Mouse (Mus musculus): ENCODE data around the gene Rere. TPM values are rescaled to one million over a fixed set of nuclear protein-coding genes. Genes with fewer than 3 reads are reported as not detected.

The Rere gene
- polyA plus RNA-seq, 1 experiment from 2014 or later, result 24.5 TPM

DNA sequence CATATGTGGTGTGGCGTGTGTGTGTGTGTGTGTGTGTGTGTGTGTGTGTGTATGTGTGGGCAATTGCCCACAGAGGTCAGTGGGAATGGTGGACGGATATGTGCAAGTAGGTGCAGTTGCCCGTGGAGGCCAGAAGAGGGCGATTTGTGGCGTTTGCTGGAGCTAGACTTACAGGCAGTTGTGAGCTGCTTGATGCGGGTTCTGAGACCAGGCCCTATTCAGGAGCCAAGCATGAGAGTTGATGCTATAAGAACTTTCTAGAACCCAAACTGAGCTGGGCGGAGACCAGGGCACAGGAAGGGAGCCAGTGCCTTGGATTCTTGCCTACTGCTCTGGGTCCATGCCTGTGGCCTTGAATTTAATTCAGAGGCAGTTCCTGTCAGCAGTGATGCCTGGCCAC lies 383.3 kb downstream of the Rere start:
- peaks cover 13% of the 10 kb centered on the region for H3K4me1 ChIP-seq
- peaks cover 29% of the 10 kb centered on the region for H3K27me3 ChIP-seq (ENCODE audit: low read depth, poor library complexity, severe bottlenecking)
- WGBS, result 77% methylated on average over 7 of the region's 7 CpGs
- no peaks in the 10 kb centered on the region for H3K9me3 ChIP-seq (replicated peaks)
- DNase-seq (ENCODE audit: low spot score), result no peak
- no peak overlapping the region for H3K27ac ChIP-seq (replicated peaks)
- H3K36me3 ChIP-seq, result no peaks in the 10 kb centered on the region
- no peak overlapping the region for H3K4me3 ChIP-seq

GRCm38 (mm10) chr4:150665806-150666205 lies 384.4 kb downstream of the Rere start:
- Histone ChIP-seq H3K27me3 (ENCODE audit: low read depth, poor library complexity, severe bottlenecking) (peaks cover 24% of the 10 kb centered on the region), H3K4me1 (peaks cover 13% of the 10 kb centered on the region), H3K27ac (replicated peaks) (no peak overlapping the region), H3K36me3 (no peaks in the 10 kb centered on the region), H3K4me3 (no peak overlapping the region), H3K9me3 (replicated peaks) (no peaks in the 10 kb centered on the region)
- 87% methylated on average over 10 of the region's 10 CpGs for WGBS
- DNase-seq (ENCODE audit: low spot score), result no peak

Other genes with a start within 250 kb of the Rere start
- gene Gpr157, start 194.3 kb upstream of the Rere start, polyA plus RNA-seq (2016; fragmentation: Nextera tagmentation; extraction: Ambion mirVana), result 0.60 and 0.62 TPM in 2 replicates
- gene Slc2a5, start 162.4 kb upstream of the Rere start, polyA plus RNA-seq (2016; fragmentation: Nextera tagmentation; extraction: Ambion mirVana), result 1.3 and 1.8 TPM in 2 replicates
- gene Slc2a7, start 132.7 kb upstream of the Rere start, polyA plus RNA-seq (2016; fragmentation: Nextera tagmentation; extraction: Ambion mirVana), result not detected in 2 replicates
- gene Car6, start 80.3 kb upstream of the Rere start, polyA plus RNA-seq (2016; fragmentation: Nextera tagmentation; extraction: Ambion mirVana), result 0.12 TPM in 1 of 2 replicates, not detected in the other
- 2,531 and 3,331 TPM in 2 replicates for gene Eno1, start 44.9 kb upstream of the Rere start, polyA plus RNA-seq (2016; fragmentation: Nextera tagmentation; extraction: Ambion mirVana)

All from midbrain, embryonic 10.5 days (tissue).